Mouse (Mus musculus): Measurements from ENCODE around the gene Supt5.

GRCm38 (mm10) chr7:28348601-28349000 lies 10.1 kb upstream of the Supt5 start:
- no peak for TF ChIP-seq GATA1 (IDR thresholded peaks at IDR 0.05; ENCODE audit: borderline replicate concordance, low read length)
- TF ChIP-seq FLI1 (IDR thresholded peaks at IDR 0.05; ENCODE audit: low read length), result no peak

Data from megakaryocyte, embryonic 14.5 days (primary cell).